Mouse (Mus musculus) T-helper 2 cell (primary cell): ENCODE data around the gene Rab40c.

Experiments
- in situ Hi-C: fragments of 300-600 bp; cut with MboI, MseI; formaldehyde crosslinking; loops from one replicate; pipeline ENCODE4 v1.15.1; 2025; ENCODE audit warnings: high pct_unique_total_duplicates

The Rab40c gene

GRCm38 (mm10) chr17:25832436-25833290 is 86.9 kb downstream of the Rab40c start:
- in situ Hi-C loops = loop anchor here (5.0 to 25.0 kb wide), 3 partner anchors 40 to 2005 kb away; partner anchors contain the start of gene Snrpc
